Mouse (Mus musculus): ENCODE results near the gene Tm4sf4.

DNA sequence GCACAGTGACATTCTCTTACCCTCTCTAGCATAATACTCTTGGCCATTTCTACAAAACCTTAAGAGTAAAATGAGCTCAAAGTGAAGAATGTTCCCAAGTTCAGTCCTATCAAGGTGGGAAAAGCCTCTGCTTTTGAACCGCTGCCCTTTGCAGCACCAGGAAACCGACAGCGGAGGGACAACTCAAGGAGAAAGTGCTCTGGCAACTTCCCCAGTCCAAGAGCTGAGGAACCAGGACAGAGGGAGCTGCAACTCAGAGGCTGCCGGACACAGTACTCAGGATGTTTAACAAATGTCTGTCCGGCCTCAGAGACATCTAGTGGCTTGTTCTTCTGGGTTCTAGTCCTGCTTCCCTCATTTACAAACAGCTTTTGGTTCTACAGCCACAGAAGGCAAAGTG is 56.9 kb downstream of the Tm4sf4 start:
- TF ChIP-seq CTCF (IDR thresholded peaks at IDR 0.05; ENCODE audit: low read depth, low read length): no peak
- TF ChIP-seq POLR2AphosphoS5 (IDR thresholded peaks at IDR 0.05; ENCODE audit: insufficient replicate concordance, low read depth, low read length): no peak
- TF ChIP-seq TAL1 (conservative IDR thresholded peaks at IDR 0.05; ENCODE audit: low read depth, low read length): no peak
- TF ChIP-seq GATA1 (IDR thresholded peaks at IDR 0.05; ENCODE audit: borderline replicate concordance, low read length): no peak

Measured in G1E (cell line).